Mouse (Mus musculus) layer of hippocampus, postnatal 10 days (tissue): ENCODE data around the gene Man2a1. TPM values are rescaled to one million over a fixed set of nuclear protein-coding genes. Genes with fewer than 3 reads are reported as not detected.
"Not testable (repeated sequence)": the region's sequence is repeated elsewhere in the genome, so short reads cannot be mapped to it uniquely, and the experiment has no call there.

ENCODE experiments used
- DNase-seq, 2 experiments: peaks; one replicate each; pipeline ENCODE4 v3.0.0; 2021; ENCODE audit warnings: low spot score in 2 of 2
- total RNA-seq, 2 experiments: library from RNA; stranded (reverse); gene quantifications; 2 replicates each; pipeline ENCODE4 v1.2.3; 2021

Man2a1 gene
- total RNA-seq, 2 experiments from 2014 or later, result 18.6 to 20.3 TPM

DNA sequence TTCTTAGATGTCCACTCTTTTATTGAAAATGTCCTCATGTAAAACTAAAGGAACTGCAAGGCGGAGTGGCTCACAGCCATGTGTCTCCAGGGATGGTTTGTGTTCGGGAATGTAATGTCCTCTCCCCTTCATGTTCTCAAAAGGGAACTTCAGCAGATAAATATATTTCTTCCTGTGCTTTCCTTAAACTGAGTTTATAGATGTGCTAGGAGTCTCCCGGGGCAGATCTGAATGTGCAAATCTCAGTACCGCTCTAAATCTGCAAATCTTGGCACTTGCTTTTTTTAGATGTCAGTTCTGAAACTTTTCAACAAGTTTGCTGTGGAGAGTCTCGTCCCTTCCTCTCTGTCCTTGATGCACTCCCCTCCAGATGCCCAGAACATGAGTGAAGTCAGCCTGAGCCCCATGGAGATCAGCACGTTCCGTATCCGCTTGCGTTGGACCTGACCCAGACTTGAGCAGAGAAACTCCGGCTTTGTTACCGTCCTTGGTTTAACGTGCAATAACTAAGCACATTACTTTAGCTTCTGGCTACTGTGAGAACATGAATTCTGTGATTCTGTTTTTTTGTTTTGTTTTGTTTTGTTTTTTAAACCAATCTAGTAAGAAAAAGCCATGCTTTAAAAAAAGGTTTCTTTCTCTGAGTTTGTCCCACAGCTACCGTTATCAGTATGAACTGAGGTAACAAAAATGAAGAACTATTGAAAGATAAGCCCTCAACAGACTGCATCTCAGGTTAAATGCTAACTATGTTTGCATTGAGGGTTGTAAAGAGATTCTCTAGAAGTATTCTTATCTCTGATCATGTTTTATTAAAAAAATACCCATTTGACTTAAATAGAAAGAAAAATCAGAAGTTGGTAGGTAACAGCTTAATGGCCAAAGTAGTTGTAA is 151.8 kb downstream of the Man2a1 start:
- DNase-seq, result no peak

- no peak for DNase-seq
Observed at GRCm38 (mm10) chr17:64753507-64753906, 153.0 kb downstream of the Man2a1 start.

DNA sequence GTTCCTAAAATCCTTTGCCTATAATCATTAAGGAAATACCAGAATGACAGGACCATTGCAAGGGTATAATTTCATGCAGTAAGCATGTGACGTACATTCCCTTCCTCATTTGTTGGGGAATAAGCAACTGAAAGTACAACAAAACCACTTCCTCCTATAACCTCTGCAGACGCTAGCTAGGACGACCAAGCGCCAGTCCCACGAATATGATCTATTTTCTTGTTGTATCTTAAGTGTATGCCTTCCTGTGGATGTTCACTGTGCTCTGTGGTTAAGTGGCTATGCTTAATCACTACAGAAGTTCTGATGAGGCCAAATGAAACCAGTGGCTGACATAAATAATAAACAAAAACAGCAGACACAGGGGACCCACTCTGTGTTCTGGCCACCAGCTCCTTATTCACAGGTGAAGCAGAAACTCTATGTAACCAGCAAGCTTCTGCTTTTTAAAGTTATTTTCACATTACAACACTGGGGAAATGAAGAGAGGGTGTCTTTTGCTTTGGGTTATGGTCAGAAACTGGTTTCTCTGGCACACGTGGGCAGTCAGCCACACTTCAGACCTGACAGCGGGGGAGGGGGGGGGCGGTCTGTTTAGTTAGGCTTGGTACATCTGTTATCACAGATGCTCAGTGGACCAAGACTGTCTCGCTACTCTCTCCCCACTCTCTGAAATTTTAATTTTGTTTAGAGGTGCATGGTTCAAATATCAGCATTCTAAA is 153.8 kb downstream of the Man2a1 start:
- no peak for DNase-seq

GRCm38 (mm10) chr17:64755191-64755590 is 154.7 kb downstream of the Man2a1 start:
- no peak for DNase-seq

- DNase-seq, result not testable (repeated sequence)
Observed at GRCm38 (mm10) chr17:64762651-64763050, 162.1 kb downstream of the Man2a1 start.

- no peak for DNase-seq
Observed at GRCm38 (mm10) chr17:64763491-64763890, 163.0 kb downstream of the Man2a1 start.

GRCm38 (mm10) chr17:64764175-64765122 is 163.9 kb downstream of the Man2a1 start:
- no peak for DNase-seq

GRCm38 (mm10) chr17:64765286-64765685 is 164.8 kb downstream of the Man2a1 start:
- no peak for DNase-seq

DNA sequence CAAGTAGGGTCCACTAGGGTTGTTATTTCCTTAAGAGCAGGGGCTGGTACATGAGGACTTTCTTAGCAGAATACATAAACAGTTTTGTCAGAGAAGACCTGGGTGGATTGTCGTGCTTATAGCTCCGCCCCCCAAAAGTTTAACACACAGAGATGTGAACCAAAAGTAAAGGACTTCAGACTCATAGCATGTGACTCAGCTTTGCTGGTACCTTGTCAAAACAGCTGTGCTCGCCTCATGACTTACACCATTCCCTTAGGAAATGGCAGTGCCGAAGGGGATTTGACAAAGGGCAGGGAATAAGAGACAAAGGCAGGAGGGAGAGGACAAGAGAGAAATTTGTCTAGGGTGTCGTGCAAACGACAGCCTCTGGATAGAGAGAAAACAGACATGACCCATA is 166.0 kb downstream of the Man2a1 start:
- DNase-seq, result no peak

- DNase-seq, result peak; percentile 40 to 44
Observed at GRCm38 (mm10) chr17:64770277-64770676, 169.7 kb downstream of the Man2a1 start.

GRCm38 (mm10) chr17:64772611-64773010 is 172.1 kb downstream of the Man2a1 start:
- no peak for DNase-seq

GRCm38 (mm10) chr17:64774218-64774617 is 173.7 kb downstream of the Man2a1 start:
- DNase-seq, result no peak

DNA sequence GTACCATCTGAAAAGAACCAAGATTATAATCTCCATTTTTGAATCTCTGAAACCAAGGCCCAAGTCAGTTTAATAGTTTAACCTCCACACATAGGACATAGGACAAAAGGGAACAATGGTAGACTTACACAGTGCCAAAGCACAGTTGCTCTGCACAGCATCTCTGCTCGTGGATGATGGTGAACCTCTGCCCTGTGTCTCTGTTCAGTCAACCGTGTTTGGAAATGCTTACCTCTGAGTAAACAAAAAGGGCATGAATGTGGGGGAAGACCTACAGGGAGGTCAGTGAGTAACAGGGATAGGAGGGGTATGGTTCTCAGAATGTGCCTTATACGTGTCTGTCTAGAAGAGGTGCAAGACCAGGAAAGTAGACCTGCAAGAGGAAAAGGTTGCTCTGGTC is 177.8 kb downstream of the Man2a1 start:
- no peak for DNase-seq

DNA sequence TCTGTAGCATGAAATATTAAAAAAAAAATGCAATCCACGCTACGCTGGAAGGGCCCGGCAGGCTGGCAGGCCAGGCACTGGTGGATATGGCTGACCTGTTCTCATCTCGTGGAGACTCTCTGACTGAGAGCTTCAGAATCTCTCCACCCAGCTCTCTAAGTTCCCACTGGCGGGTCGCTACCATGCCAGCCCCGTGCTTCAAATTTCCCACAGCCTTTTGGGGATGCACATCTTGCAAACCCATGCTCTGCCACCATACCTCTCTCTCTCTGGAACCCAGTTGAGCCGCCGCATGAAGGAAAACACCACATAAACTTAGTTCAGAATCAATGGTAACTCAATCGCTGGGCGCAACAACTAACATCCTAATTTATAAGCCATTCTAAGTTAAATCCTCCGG is 178.2 kb downstream of the Man2a1 start:
- no peak for DNase-seq

DNA sequence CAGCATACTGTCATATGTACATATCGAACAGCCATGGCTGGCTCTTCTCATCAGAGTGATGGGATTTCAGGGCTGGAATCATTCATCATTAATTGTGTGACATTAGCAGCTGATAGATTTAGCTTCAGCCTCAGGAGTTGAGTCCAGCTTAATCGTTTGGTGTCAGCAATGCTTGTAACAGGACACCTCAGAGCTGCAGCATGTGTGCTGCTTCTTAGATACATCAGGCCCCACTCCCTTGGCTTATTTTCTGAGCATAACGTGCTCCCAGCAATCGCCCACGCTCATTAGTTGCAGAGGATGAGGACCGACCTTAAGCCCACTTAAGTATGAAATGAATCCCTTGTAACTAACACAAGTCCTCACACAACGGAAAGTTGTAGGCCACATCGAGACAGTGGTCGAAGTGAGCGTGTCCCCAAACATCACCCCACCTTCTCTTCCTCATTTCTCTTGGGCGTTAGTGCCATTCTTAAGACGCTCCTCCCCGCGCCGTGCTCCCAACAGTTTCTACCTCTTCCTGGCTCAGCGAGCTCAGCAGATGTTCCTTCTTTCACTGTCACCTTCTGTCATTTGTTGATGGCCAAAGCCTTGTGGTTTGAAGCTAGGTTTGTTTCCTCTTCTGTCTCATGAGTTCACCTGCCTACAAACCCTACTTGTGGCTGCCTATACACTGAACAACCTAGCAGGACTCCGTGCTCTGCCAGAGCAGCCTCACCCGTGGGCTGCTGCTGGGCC is 180.4 kb downstream of the Man2a1 start:
- DNase-seq, result no peak

GRCm38 (mm10) chr17:64782307-64782706 is 181.8 kb downstream of the Man2a1 start:
- no peak for DNase-seq

DNA sequence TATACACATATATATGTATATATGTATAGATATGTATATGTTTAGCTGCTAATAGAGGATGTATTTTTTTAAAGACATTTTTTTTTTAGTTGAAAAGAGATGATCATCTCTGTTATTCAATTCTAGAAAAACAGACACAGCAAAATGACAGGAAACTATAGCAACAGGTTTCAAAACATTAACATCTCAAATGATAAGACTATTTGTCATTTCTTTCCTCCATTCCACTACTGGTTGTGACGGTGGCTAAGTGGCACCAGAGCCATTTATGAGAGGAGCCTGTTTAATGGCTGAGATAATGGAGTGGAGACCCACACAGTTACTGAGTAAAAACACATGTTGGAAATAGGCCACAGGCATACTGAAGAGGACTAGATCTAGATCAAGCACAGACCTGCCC is 185.4 kb downstream of the Man2a1 start:
- no peak for DNase-seq

DNA sequence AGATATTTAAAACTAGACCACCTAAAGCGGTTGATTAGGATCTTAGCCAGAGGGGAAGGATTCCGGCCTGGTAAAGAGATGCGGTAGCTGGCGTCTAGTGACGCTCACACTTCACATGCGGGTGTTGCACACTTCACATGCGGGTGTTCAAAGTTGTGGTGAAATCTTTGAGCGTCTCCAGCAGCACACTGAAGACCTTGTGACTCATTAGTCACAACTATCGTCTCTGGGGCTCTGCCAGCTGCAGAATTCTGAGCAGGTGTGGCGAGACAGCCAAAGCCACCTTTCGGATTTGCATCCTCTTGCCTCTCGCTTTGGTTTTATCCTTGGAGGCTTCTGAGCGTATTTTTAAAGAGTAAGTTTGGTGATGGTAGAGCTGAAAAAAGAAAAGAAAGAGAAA is 187.8 kb downstream of the Man2a1 start:
- DNase-seq, result no peak

- DNase-seq, result no peak
Observed at GRCm38 (mm10) chr17:64789175-64789574, 188.6 kb downstream of the Man2a1 start.

DNA sequence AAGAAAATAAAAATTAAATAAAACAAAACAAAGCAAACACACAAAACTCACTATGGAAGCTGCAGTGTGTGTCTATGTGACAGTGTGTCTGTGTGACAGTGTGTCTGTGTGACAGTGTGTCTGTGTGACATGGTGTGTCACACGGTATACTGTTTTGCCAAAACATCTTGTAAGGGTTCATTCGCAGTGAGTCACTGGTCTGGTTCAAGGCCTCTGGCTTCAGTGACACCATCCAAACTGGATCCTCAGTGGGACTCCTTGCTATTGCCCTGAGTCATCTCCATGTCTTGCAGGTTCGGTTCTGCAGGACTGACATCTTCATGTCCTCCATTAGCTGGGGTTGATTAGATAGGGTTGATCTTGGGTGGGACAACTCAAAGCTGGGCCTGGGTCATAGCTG is 191.5 kb downstream of the Man2a1 start:
- DNase-seq, result no peak

DNA sequence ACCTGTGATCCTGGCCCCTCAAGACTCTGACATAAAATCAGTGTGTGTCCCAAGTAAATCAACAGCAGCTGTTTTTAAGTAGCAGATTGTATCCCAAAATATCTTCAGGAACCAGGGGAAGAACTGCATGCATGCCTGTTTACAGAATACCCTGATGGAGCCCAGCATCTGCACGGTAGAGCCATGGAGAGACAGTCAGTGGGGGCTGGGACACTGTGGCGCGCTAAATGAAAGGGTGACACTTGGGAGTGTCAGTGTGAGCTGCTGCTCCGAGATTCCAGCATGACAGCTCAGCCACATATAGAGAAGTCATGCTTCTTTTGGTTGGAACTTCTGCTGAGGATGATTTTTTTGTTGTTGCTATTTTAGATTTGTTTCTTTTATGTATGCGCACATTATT is 192.1 kb downstream of the Man2a1 start:
- DNase-seq, result no peak
